Mouse (Mus musculus): ENCODE data around the gene 4930402K13Rik.
"Not testable (repeated sequence)": the region's sequence is repeated elsewhere in the genome, so short reads cannot be mapped to it uniquely, and the experiment has no call there.

The 4930402K13Rik gene

GRCm38 (mm10) chrX:9104262-9104661 is at the start of gene 4930402K13Rik:
Gene 4930402K13Rik (plus strand): TSS chrX:9104562.
- DNase-seq (ENCODE audit: low read depth, low spot score), result peak; percentile 4

DNA sequence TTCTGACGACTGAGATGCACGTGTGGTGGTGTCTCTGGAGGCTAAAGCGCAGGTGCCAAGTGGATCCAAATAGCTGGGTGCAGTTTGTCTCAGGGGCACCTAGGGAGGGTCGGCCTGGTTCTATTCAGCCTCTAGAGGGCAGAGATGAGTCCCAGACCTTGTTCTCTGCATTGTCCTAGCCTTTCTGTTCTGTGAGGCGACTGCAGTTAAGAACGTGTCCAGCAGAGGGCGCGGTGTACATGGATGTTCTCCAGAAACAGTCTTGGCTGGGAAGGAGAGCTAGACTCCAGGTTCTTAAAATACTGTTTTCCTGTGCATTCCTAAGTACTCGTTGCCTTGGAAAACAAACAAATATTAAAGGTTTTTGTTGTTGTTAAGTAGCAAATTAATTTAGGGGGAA is 43.4 kb upstream of the 4930402K13Rik start:
- peak; percentile 55 for DNase-seq (ENCODE audit: low read depth, low spot score)

DNA sequence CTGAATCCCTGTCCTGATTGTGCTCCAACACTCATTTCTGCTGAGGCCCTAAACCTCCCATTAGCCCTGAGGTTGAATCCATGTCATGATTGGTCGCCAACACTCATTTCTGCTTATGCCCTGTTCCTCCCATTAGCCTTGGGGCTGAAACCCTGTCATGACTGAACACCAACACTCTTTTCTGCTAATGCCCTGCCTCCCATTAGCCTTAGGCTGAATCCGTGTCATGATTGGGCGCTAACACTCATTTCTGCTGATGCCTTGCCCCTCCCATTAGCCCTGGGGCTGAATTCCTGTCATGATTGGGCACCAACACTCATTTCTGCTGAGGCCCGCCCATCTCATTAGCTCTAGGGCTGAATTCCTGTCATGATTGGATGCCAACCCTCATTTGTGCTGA is 42.3 kb upstream of the 4930402K13Rik start:
- no peak for DNase-seq (ENCODE audit: low read depth, low spot score)

- DNase-seq (ENCODE audit: low read depth, low spot score), result peak; percentile 32
Observed at GRCm38 (mm10) chrX:9062715-9063114, 41.6 kb upstream of the 4930402K13Rik start, which contains the start of gene Fthl17f. Gene Fthl17f (plus strand): TSS chrX:9063015.

DNA sequence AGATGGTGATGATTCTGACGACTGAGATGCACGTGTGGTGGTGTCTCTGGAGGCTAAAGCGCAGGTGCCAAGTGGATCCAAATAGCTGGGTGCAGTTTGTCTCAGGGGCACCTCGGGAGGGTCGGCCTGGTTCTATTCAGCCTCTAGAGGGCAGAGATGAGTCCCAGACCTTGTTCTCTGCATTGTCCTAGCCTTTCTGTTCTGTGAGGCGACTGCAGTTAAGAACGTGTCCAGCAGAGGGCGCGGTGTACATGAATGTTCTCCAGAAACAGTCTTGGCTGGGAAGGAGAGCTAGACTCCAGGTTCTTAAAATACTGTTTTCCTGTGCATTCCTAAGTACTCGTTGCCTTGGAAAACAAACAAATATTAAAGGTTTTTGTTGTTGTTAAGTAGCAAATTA is 26.7 kb upstream of the 4930402K13Rik start:
- DNase-seq (ENCODE audit: low read depth, low spot score), result not testable (repeated sequence)

DNA sequence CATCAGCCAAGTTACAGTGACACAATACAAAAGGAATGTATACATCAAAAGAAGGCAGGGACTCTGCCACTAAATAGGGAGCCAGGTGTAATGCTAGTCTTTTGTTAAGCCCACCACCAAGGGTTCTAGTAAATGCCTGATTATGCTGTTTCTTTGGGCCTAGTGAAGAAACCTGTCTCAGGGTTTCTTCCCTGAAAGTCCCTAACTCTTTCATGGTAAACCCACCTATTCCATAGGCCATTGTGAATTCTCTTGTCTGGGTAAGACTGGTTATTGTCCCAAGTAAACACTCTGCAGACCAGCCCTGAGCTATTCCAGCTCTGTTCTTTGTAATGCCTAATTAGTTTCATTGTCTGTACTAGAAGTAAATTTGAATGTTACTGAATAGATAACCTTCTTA is 9.3 kb upstream of the 4930402K13Rik start:
- DNase-seq (ENCODE audit: low read depth, low spot score), result peak; percentile 94

DNA sequence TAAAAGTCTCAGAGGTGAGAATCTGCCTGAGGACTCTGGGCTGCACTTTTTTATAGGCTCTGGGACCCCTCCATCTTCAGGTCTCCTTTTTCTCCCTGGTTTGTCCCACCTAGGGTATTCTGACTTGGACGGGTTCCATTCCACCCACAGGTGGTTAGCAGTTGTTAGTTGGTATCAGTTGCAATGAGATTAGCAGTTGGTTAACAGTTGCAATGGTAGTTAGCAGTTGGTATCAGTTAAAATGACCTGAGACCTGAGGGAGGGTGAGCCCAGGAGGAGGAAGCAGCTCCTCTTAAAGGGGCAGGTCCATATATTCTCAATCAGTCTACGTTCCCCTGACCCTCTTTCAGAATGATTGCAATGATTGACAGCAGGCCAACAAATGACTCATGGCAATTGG is 6.0 kb downstream of the 4930402K13Rik start:
- DNase-seq (ENCODE audit: low read depth, low spot score), result no peak

DNA sequence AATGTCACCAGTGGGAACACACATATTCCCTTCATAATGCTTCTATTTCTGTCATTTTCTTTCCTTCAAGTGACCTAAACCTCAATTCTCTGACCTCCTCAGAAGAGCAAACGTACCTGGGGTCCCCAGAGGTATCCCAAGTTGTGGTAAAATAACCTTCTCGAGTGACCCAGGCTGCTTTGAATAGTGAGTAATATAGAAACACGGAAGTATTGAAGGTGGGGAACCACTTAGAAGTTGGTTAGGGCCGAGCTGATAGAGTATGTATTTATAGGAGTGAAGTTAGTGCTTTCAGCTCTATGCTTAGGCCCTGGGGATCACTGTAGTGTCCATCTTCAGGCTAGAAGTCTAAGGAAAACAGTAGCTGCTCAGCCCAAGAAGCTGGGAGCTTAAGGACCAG is 20.6 kb downstream of the 4930402K13Rik start:
- DNase-seq (ENCODE audit: low read depth, low spot score), result no peak

DNA sequence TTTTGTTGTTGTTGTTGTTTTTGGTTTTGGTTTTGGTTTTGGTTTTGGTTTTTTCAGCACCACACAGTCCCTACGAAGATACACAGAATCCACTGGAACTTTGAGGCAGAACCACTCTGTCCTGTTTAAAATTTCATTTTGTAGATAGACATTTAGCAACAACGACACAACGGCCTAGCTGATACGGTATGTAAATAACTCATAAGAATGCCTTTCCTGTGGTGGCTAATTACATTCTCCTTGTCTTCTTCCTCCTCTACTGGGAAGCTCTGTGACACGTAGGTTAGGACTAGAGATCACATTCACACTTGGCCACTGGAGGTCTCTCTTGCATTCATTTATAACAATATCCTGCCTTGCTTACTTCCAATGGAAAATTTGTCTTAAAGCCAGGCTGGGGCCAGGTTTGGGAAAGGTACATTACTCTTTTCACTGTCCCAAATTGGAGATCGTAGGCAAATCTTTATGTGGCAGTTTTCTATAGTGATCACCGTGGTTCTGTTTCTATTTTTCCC is 24.0 kb downstream of the 4930402K13Rik start:
- peak; percentile 19 for DNase-seq (ENCODE audit: low read depth, low spot score)

GRCm38 (mm10) chrX:9139290-9139948 is 35.1 kb downstream of the 4930402K13Rik start:
- DNase-seq (ENCODE audit: low read depth, low spot score), result no peak

DNA sequence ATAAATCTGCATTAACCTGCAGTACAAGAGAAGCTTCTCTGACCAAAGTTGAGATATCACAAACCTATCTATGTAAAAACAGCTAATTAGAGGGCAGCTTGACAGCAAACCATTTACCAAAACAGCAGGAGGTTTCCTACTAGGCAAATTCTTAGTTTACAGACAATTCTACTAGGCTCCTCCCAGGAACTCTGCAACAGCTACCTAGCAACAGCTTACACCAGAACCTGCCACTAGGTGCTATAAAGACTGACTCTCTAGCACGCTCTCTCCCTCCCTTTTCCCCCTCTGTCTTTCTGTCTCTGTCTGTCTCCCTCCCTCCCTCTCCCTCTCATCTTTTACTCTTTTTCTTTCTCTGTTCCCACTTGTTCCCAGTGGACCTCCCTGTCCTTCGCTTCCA is 38.3 kb downstream of the 4930402K13Rik start:
- DNase-seq (ENCODE audit: low read depth, low spot score), result peak; percentile 75

Measured in R1 (cell line).